Mouse (Mus musculus): ENCODE results near the gene Hira. TPM values are rescaled to one million over a fixed set of nuclear protein-coding genes. Genes with fewer than 3 reads are reported as not detected.

Gene Hira
- polyA plus RNA-seq, 1 experiment from 2014 or later: 14.6 TPM

GRCm38 (mm10) chr16:18921771-18922170 is 44.9 kb downstream of the Hira start:
- no peak overlapping the region for H3K4me2 ChIP-seq
- ATAC-seq (ENCODE audit: insufficient number of reproducible peaks, low FRiP score): no peak
- peaks cover 92% of the 10 kb centered on the region for H3K36me3 ChIP-seq
- H3K9me3 ChIP-seq (replicated peaks): no peaks in the 10 kb centered on the region
- H3K27ac ChIP-seq (ENCODE audit: poor library complexity, severe bottlenecking): no peak overlapping the region
- 91% methylated on average over 2 of the region's 2 CpGs for WGBS
- no peak overlapping the region for H3K4me3 ChIP-seq
- no peaks in the 10 kb centered on the region for H3K4me1 ChIP-seq (replicated peaks)
- H3K9ac ChIP-seq: no peak overlapping the region
- no peaks in the 10 kb centered on the region for H3K27me3 ChIP-seq (replicated peaks)

DNA sequence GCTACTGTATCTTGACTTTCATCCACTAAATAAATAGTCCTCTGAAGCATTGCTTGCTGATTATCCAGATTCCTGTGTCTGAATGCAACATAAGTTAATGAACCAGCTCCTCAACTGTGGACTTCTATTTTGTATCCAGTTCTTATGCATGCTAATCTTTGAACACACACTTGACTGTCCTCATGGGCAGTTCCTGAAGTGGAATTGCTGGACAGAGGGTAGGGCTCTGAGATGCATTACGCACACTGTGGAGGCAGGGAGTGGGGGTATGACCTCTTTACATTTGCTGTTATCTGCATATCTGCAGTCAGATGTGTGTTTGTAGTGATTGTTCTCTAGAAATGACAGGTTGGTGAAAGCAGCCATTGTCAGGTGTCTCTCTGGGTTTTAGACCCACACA is 51.1 kb downstream of the Hira start:
- peaks cover 70% of the 10 kb centered on the region for H3K36me3 ChIP-seq

GRCm38 (mm10) chr16:18938321-18939082 is 61.7 kb downstream of the Hira start:
- WGBS: 90% methylated on average over 5 of the region's 5 CpGs
- ATAC-seq (ENCODE audit: insufficient number of reproducible peaks, low FRiP score): no peak
- no peak overlapping the region for H3K9ac ChIP-seq
- H3K9me3 ChIP-seq (replicated peaks): no peaks in the 10 kb centered on the region
- H3K4me3 ChIP-seq: no peak overlapping the region
- no peak overlapping the region for H3K4me2 ChIP-seq
- H3K27me3 ChIP-seq (replicated peaks): no peaks in the 10 kb centered on the region
- no peaks in the 10 kb centered on the region for H3K4me1 ChIP-seq (replicated peaks)
- no peak overlapping the region for H3K27ac ChIP-seq (ENCODE audit: poor library complexity, severe bottlenecking)
- peaks cover 55% of the 10 kb centered on the region for H3K36me3 ChIP-seq

More for the DNA sequence above, 51.1 kb downstream of the Hira start:
- H3K4me1 ChIP-seq (replicated peaks): no peaks in the 10 kb centered on the region
- no peak overlapping the region for H3K27ac ChIP-seq (ENCODE audit: poor library complexity, severe bottlenecking)
- 0 out of 2 replicates have a peak, but pooled peaks cover 2% of the 10 kb centered on the region for H3K9me3 ChIP-seq (replicated peaks)
- no peaks in the 10 kb centered on the region for H3K27me3 ChIP-seq (replicated peaks)
- H3K4me2 ChIP-seq: no peak overlapping the region
- 98% methylated on average over 1 of the region's 1 CpGs for WGBS
- no peak overlapping the region for H3K4me3 ChIP-seq
- H3K9ac ChIP-seq: no peak overlapping the region
- no peak for ATAC-seq (ENCODE audit: insufficient number of reproducible peaks, low FRiP score)

- Histone ChIP-seq H3K4me2 (no peak overlapping the region), H3K27ac (ENCODE audit: poor library complexity, severe bottlenecking) (no peak overlapping the region), H3K36me3 (peaks cover 56% of the 10 kb centered on the region), H3K9ac (no peak overlapping the region), H3K4me1 (replicated peaks) (no peaks in the 10 kb centered on the region), H3K4me3 (no peak overlapping the region), H3K9me3 (replicated peaks) (no peaks in the 10 kb centered on the region), H3K27me3 (replicated peaks) (no peaks in the 10 kb centered on the region)
- WGBS: 91% methylated on average over 6 of the region's 6 CpGs
- no peak for ATAC-seq (ENCODE audit: insufficient number of reproducible peaks, low FRiP score)
These were observed 67.1 kb downstream of the Hira start for GRCm38 (mm10) chr16:18943906-18944305.

GRCm38 (mm10) chr16:18948941-18949340 is 72.1 kb downstream of the Hira start:
- 93% methylated on average over 9 of the region's 9 CpGs for WGBS
- ATAC-seq (ENCODE audit: insufficient number of reproducible peaks, low FRiP score): no peak

GRCm38 (mm10) chr16:18950351-18950750 is 73.5 kb downstream of the Hira start:
- Histone ChIP-seq H3K9me3 (replicated peaks) (no peaks in the 10 kb centered on the region), H3K27ac (ENCODE audit: poor library complexity, severe bottlenecking) (no peak overlapping the region), H3K4me2 (no peak overlapping the region), H3K36me3 (peaks cover 92% of the 10 kb centered on the region), H3K9ac (no peak overlapping the region), H3K4me3 (no peak overlapping the region), H3K27me3 (replicated peaks) (no peaks in the 10 kb centered on the region), H3K4me1 (replicated peaks) (no peaks in the 10 kb centered on the region)
- no peak for ATAC-seq (ENCODE audit: insufficient number of reproducible peaks, low FRiP score)
- WGBS: 84% methylated on average over 2 of the region's 2 CpGs

More at GRCm38 (mm10) chr16:18948941-18949340, 72.1 kb downstream of the Hira start:
- H3K36me3 ChIP-seq: peaks cover 87% of the 10 kb centered on the region
- no peak overlapping the region for H3K4me3 ChIP-seq
- no peaks in the 10 kb centered on the region for H3K27me3 ChIP-seq (replicated peaks)
- H3K9ac ChIP-seq: no peak overlapping the region
- H3K27ac ChIP-seq (ENCODE audit: poor library complexity, severe bottlenecking): no peak overlapping the region
- H3K4me1 ChIP-seq (replicated peaks): no peaks in the 10 kb centered on the region
- H3K4me2 ChIP-seq: no peak overlapping the region
- H3K9me3 ChIP-seq (replicated peaks): no peaks in the 10 kb centered on the region

- no peak overlapping the region for H3K4me2 ChIP-seq
- H3K9ac ChIP-seq: no peak overlapping the region
- no peak overlapping the region for H3K4me3 ChIP-seq
- no peaks in the 10 kb centered on the region for H3K27me3 ChIP-seq (replicated peaks)
- no peaks in the 10 kb centered on the region for H3K4me1 ChIP-seq (replicated peaks)
- H3K9me3 ChIP-seq (replicated peaks): no peaks in the 10 kb centered on the region
- ATAC-seq (ENCODE audit: insufficient number of reproducible peaks, low FRiP score): no peak
- peaks cover 91% of the 10 kb centered on the region for H3K36me3 ChIP-seq
- H3K27ac ChIP-seq (ENCODE audit: poor library complexity, severe bottlenecking): no peak overlapping the region
These were observed 76.0 kb downstream of the Hira start for GRCm38 (mm10) chr16:18952813-18953212.

DNA sequence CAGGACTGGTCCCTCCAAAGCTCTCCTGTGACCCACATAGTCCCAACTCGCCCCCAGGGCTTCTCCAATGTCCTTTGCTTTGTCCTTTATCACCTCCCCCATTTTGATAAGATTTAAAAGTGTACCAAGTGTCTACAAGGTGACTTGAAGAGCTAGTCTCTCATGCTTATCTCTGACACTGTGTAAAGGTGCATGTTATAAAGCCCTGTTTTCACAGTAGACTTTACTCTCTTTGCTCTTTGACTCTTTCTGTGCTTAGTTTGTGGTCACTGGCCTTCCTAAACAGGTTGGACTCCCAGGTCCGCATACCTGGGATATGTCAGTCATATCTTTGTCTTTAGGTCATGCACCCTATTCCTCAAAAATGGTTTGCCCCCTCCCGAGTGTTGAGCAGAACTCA is 78.2 kb downstream of the Hira start:
- H3K4me3 ChIP-seq: no peak overlapping the region
- H3K4me2 ChIP-seq: no peak overlapping the region
- peaks cover 75% of the 10 kb centered on the region for H3K36me3 ChIP-seq
- no peaks in the 10 kb centered on the region for H3K4me1 ChIP-seq (replicated peaks)
- H3K27ac ChIP-seq (ENCODE audit: poor library complexity, severe bottlenecking): no peak overlapping the region
- peaks cover 3% of the 10 kb centered on the region; the same call in 1 of the 2 replicates for H3K9me3 ChIP-seq (replicated peaks)
- no peak for ATAC-seq (ENCODE audit: insufficient number of reproducible peaks, low FRiP score)
- H3K27me3 ChIP-seq (replicated peaks): no peaks in the 10 kb centered on the region
- 65% methylated on average over 3 of the region's 3 CpGs for WGBS
- no peak overlapping the region for H3K9ac ChIP-seq

DNA sequence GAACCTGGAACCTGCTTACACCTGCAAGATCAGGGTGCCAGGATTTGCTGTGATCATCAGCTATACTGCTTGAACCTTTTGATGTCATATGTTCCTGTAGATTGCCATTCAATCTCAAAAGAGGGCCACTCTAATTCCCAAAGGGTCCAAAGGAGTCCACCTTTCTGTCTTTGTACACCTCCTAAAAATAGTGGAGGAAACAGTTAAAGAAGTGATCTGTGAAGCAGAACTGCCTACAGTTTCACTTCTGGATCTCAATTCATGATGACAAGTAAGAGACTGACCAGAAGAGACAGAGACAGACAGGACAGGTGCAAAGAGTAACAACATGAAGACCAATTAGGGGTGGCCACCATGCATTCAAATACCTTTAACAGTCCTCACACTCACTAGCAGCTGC is 86.6 kb downstream of the Hira start:
- Histone ChIP-seq H3K9me3 (replicated peaks) (peaks cover 16% of the 10 kb centered on the region), H3K4me1 (replicated peaks) (no peaks in the 10 kb centered on the region), H3K36me3 (peaks cover 65% of the 10 kb centered on the region), H3K9ac (no peak overlapping the region), H3K4me2 (no peak overlapping the region), H3K4me3 (no peak overlapping the region), H3K27me3 (replicated peaks) (no peaks in the 10 kb centered on the region), H3K27ac (ENCODE audit: poor library complexity, severe bottlenecking) (no peak overlapping the region)
- no peak for ATAC-seq (ENCODE audit: insufficient number of reproducible peaks, low FRiP score)

DNA sequence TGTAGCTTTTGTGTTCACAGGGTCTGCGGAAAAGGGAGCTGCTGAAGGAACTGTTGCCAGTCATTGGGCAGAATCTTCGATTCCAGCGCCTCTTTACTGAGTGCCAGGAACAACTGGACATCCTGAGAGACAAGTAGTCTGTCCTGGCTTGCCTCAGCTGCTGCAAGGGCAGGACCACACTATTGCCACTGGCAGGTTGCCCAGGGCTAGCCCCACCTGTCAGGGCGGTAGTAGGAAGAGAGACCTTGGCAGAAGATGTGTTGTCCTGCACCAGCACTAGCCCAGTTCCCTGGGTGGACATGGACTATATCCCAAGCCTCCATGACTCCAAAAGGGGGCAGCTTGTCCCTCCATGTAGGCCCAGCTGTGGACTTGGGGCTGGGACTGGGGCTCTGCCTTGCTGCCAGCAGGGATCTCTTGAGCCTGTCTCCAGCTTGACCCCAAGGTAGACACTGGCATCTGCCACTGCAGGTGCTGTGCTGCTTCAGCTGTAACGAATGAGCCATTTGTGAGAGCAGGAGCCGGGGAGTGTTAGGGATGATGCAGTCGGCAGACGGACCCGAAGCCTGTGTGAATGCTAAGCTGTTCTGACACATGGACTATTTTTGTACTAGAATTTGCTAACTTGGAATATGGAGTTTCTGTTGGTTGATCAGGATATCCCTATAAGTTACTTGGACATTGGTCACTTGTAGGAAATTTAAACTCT is 92.7 kb downstream of the Hira start:
- peaks cover 33% of the 10 kb centered on the region for H3K4me1 ChIP-seq (replicated peaks)
- no peaks in the 10 kb centered on the region for H3K27me3 ChIP-seq (replicated peaks)
- H3K4me2 ChIP-seq: no peak overlapping the region
- H3K9ac ChIP-seq: no peak overlapping the region
- H3K9me3 ChIP-seq (replicated peaks): no peaks in the 10 kb centered on the region
- no peak overlapping the region for H3K4me3 ChIP-seq
- WGBS: 71% methylated on average over 9 of the region's 9 CpGs
- ATAC-seq (ENCODE audit: insufficient number of reproducible peaks, low FRiP score): no peak
- peaks cover 37% of the 10 kb centered on the region for H3K36me3 ChIP-seq
- peak overlapping the region; percentile 54; the same call in 1 of the 2 replicates for H3K27ac ChIP-seq (ENCODE audit: poor library complexity, severe bottlenecking)

GRCm38 (mm10) chr16:18970837-18971236 is 94.0 kb downstream of the Hira start:
- H3K4me1 ChIP-seq (replicated peaks): peaks cover 33% of the 10 kb centered on the region
- peaks cover 28% of the 10 kb centered on the region for H3K36me3 ChIP-seq
- peak overlapping the region; percentile 87 for H3K27ac ChIP-seq (ENCODE audit: poor library complexity, severe bottlenecking)
- no peaks in the 10 kb centered on the region for H3K27me3 ChIP-seq (replicated peaks)
- no peak overlapping the region for H3K4me3 ChIP-seq
- peak; percentile 60 for ATAC-seq (ENCODE audit: insufficient number of reproducible peaks, low FRiP score)
- WGBS: 17% methylated on average over 3 of the region's 3 CpGs
- H3K4me2 ChIP-seq: peak overlapping the region; percentile 16; the same call in 1 of the 2 replicates
- no peaks in the 10 kb centered on the region; the same call in 1 of the 2 replicates for H3K9me3 ChIP-seq (replicated peaks)
- no peak overlapping the region for H3K9ac ChIP-seq
